Mouse (Mus musculus) CD4-positive, CD25-positive, alpha-beta regulatory T cell, adult 2 months (primary cell): Measurements from ENCODE around the gene Pla1a.
A peak's percentile ranks its signal among the peaks of the same experiment; 100 is the strongest.

Experiments
- DNase-seq: peaks from one replicate; pipeline ENCODE4 v3.0.0-alpha.2; 2012; ENCODE audit warnings: low read depth, low spot score

Gene Pla1a

DNA sequence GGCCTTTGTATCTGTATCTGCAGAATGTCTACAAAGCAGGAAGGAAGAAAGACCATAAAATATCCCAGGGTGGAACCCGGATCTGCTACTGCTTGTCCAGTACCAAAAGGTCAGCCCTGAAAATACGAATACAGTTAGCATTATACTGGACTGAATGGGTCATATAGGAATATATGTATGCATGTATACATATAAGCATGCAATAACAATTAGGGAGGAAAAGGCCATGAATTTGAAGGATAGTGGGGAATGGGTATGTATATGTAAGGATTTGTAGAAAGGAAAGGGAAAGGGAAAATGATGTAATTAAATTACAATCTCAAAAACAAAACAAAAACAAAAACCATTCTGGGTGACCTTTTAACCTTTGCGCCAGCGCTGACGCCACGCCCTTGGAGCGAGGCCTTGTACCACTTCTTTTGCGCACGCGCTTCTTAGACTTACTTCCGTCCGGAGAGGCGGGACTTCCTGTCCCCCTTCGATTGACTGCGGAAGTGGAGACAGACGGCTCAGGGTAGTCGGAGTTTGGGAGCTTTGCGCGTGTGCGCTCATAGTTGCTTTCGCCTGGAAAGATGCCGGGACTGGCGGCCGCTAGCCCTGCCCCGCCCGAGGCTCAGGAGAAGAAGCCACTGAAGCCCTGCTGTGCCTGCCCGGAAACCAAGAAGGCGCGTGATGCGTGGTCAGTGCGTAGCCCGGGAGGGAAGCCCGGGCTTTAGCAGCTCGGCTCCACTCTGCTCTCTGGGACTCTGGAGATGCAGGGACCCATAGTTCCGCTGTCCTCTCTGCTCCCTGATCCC lies 86.2 kb downstream of the Pla1a start, which contains the start of the genes Cox17 and Gm21987:
Gene Cox17 (plus strand): TSS at position 463 of the 797 bp plus-strand sequence.
Gene Gm21987 (plus strand): TSS at position 512 of the 797 bp plus-strand sequence.
- DNase-seq, result peak; percentile 96
